Mouse (Mus musculus): ENCODE results near the gene 4833423E24Rik. TPM values are rescaled to one million over a fixed set of nuclear protein-coding genes. Genes with fewer than 3 reads are reported as not detected.

The 4833423E24Rik gene
- total RNA-seq (2012; rRNA removed) (not detected in 2 replicates), total RNA-seq (2014; rRNA removed) (not detected in 2 replicates), polyA plus RNA-seq (2012; ENCODE audit: insufficient read length, low read depth) (not detected in 2 replicates)

DNA sequence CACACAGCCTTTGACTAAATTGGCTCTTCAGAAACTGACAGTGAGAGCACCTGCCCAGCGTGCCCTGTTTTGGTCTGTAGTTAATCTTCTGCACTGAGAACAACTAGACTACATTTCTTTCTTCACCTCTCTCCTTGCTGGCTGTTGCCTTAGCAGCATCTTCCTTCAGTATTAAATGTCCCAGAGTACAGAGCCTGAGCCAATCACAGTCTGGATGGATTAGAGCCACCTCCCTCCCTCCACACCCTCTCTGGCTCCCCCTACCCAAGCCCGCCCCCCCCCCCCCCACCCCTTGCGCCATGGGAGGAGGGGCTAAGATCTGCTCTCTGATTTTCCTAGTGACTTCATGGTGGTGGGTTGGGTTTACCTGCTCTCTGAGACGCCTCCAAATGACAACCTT is at the start of gene 4833423E24Rik:
4833423E24Rik (minus strand) TSS at position 146 of the 400 bp plus-strand sequence.
- Histone ChIP-seq H3K9ac (ENCODE audit: insufficient read depth, low read depth) (no peak within 1 kb of the TSS), H3K36me3 (replicated peaks in 1 of 2; ENCODE audit: control insufficient read depth in 1 of 2, insufficient read depth in 1 of 2, low read length in 1 of 2) (no peaks in the 10 kb centered on the region), H3K4me2 (ENCODE audit: insufficient read depth, low read depth, poor library complexity, severe bottlenecking) (no peak within 1 kb of the TSS), H3K4me3 (replicated peaks in 1 of 3; ENCODE audit: low read depth in 2 of 3, low read length in 2 of 3, poor library complexity in 1 of 3) (no peak within 1 kb of the TSS), H3K79me2 (replicated peaks; ENCODE audit: control insufficient read depth, extremely low read depth, insufficient read depth, poor library complexity, severe bottlenecking) (no peaks in the 10 kb centered on the region), H3K4me1 (ENCODE audit: control insufficient read depth in 1 of 2, insufficient read depth in 2 of 2) (no peaks in the 10 kb centered on the region), H3K27me3 (replicated peaks) (no peaks in the 10 kb centered on the region), H3K27ac (ENCODE audit: insufficient read depth, low read depth) (no peak within 1 kb of the TSS), H3K9me3 (replicated peaks; ENCODE audit: low read length) (no peaks in the 10 kb centered on the region)
- in situ Hi-C loops (cut with MboI; ENCODE audit: low pct_ligation_motif_present, low pct_unique_long_range_greater_than_20kb, low sequenced_read_pairs) (no loop called here), dilution Hi-C loops (cut with MboI; ENCODE audit: extremely low pct_ligation_motif_present, extremely low pct_unique_long_range_greater_than_20kb, low sequenced_read_pairs) (no loop called here)
- no peak for DNase-seq (ENCODE audit: extremely low read depth)
- no peak for TF ChIP-seq ZMIZ1 (IDR thresholded peaks at IDR 0.05; ENCODE audit: low read depth, low read length)
- TF ChIP-seq HCFC1 (IDR thresholded peaks at IDR 0.05; ENCODE audit: low read depth, low read length): no peak
- TF ChIP-seq POLR2AphosphoS2 (IDR thresholded peaks at IDR 0.05; ENCODE audit: low read depth, low read length): no peak
- no peak for TF ChIP-seq ETS1 (conservative IDR thresholded peaks at IDR 0.05; ENCODE audit: low read depth, low read length)
- no peak for TF ChIP-seq ZNF384 (IDR thresholded peaks at IDR 0.05; ENCODE audit: low read depth, low read length)
- TF ChIP-seq BHLHE40 (IDR thresholded peaks at IDR 0.05; ENCODE audit: low read depth, low read length): no peak
- TF ChIP-seq POLR2A (IDR thresholded peaks at IDR 0.05; ENCODE audit: low read depth, low read length): no peak
- TF ChIP-seq IRF4 (IDR thresholded peaks at IDR 0.05; ENCODE audit: low read depth, low read length): no peak
- TF ChIP-seq UBTF (IDR thresholded peaks at IDR 0.05; ENCODE audit: low read depth, low read length): no peak
- no peak for TF ChIP-seq RAD21 (IDR thresholded peaks at IDR 0.05; ENCODE audit: low read depth, low read length)
- TF ChIP-seq RCOR1 (conservative IDR thresholded peaks at IDR 0.05; ENCODE audit: low read depth, low read length): no peak
- TF ChIP-seq NRF1 (IDR thresholded peaks at IDR 0.05; ENCODE audit: low read depth, low read length): no peak
- TF ChIP-seq KAT2A (IDR thresholded peaks at IDR 0.05; ENCODE audit: insufficient replicate concordance, low read length): no peak
- TF ChIP-seq CHD1 (IDR thresholded peaks at IDR 0.05; ENCODE audit: low read depth, low read length): no peak
- TF ChIP-seq E2F4 (IDR thresholded peaks at IDR 0.05; ENCODE audit: insufficient replicate concordance, low read depth, low read length): no peak

DNA sequence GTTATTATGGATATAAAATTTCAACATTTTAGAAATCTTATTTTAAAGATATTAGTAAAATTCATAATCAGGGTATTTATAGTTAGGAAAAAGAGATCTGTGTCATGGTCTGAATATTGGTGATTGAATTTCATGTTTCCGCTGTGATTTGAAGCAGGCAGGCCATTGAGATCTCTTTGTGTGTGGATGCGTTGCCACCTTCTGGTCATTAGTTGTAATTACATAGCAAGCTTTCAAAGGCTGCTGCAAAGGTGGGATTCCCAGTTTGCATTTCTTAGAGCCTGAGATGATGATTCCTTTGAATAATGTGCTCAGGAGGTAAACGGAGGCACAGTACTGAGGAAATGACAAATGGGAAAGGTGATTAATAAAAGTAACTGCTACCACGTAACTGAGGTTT is 42.4 kb upstream of the 4833423E24Rik start:
- Histone ChIP-seq H3K27ac (ENCODE audit: insufficient read depth, low read depth) (no peak overlapping the region), H3K27me3 (replicated peaks) (no peaks in the 10 kb centered on the region), H3K36me3 (replicated peaks in 1 of 2; ENCODE audit: control insufficient read depth in 1 of 2, insufficient read depth in 1 of 2, low read length in 1 of 2) (no peaks in the 10 kb centered on the region), H3K4me1 (ENCODE audit: control insufficient read depth in 1 of 2, insufficient read depth in 2 of 2) (no peaks in the 10 kb centered on the region), H3K9ac (ENCODE audit: insufficient read depth, low read depth) (no peak overlapping the region), H3K4me2 (ENCODE audit: insufficient read depth, low read depth, poor library complexity, severe bottlenecking) (no peak overlapping the region), H3K9me3 (replicated peaks; ENCODE audit: low read length) (no peaks in the 10 kb centered on the region), H3K79me2 (replicated peaks; ENCODE audit: control insufficient read depth, extremely low read depth, insufficient read depth, poor library complexity, severe bottlenecking) (no peaks in the 10 kb centered on the region), H3K4me3 (replicated peaks in 1 of 3; ENCODE audit: low read depth in 2 of 3, low read length in 2 of 3, poor library complexity in 1 of 3) (no peak overlapping the region)
- dilution Hi-C loops (cut with MboI; ENCODE audit: extremely low pct_ligation_motif_present, extremely low pct_unique_long_range_greater_than_20kb, low sequenced_read_pairs) (no loop called here), in situ Hi-C loops (cut with MboI; ENCODE audit: low pct_ligation_motif_present, low pct_unique_long_range_greater_than_20kb, low sequenced_read_pairs) (loop anchor here (10.0 to 25.0 kb wide), 2 partner anchors 274 to 436 kb away; no protein-coding TSS in a partner anchor)
- TF ChIP-seq MYC (IDR thresholded peaks at IDR 0.05; ENCODE audit: low read depth, low read length) (no peak), RAD21 (IDR thresholded peaks at IDR 0.05; ENCODE audit: low read depth, low read length) (peak; percentile 89), RCOR1 (conservative IDR thresholded peaks at IDR 0.05; ENCODE audit: low read depth, low read length) (no peak), SMC3 (IDR thresholded peaks at IDR 0.05; ENCODE audit: low read depth, low read length) (peak; percentile 71), CTCF (conservative IDR thresholded peaks at IDR 0.05 in 1 of 2, IDR thresholded peaks at IDR 0.05 in 1 of 2; ENCODE audit: low read depth in 2 of 2, low read length in 2 of 2) (peak; percentile 82 to 85)
- peak; percentile 48 for DNase-seq (ENCODE audit: extremely low read depth)

All from CH12.LX (cell line).